Mouse (Mus musculus) kidney, postnatal 14 days (tissue): ENCODE measurements around the gene Drd2.

Experiments used
- DNase-seq: peaks from one replicate; pipeline ENCODE4 v3.0.0; 2022; ENCODE audit warnings: mixed read lengths

Drd2 gene

GRCm38 (mm10) chr9:49456136-49456535 is 115.7 kb downstream of the Drd2 start:
- no peak for DNase-seq
